Mouse (Mus musculus) limb, embryonic 11.5 days (tissue): Measurements from ENCODE around the gene Xxylt1. TPM values are rescaled to one million over a fixed set of nuclear protein-coding genes. Genes with fewer than 3 reads are reported as not detected.

Experiments
- ATAC-seq: fragments of 200-750 bp; cut with Nextera tagmentation; 2 replicates; pipeline ENCODE4 v1.8.0; 2017; ENCODE audit warnings: low read depth; ENCODE audit not compliant: insufficient number of reproducible peaks, low FRiP score, low TSS enrichment
- DNase-seq: peaks from one replicate; pipeline ENCODE4 v3.0.0-alpha.2; 2015; ENCODE audit warnings: low spot score
- H3K27ac ChIP-seq: fragments of 300-500 bp; sonication (generic); replicated peaks from 2 replicates; pipeline ENCODE4 v1.5.1; 2014; ENCODE audit warnings: low read depth, mild to moderate bottlenecking, low read length
- H3K27me3 ChIP-seq: fragments of 300-500 bp; sonication (generic); 2 replicates; pipeline ENCODE4 v1.6.1; 2014; ENCODE audit warnings: mild to moderate bottlenecking, low read length, mixed read lengths; ENCODE audit not compliant: control insufficient read depth, insufficient read depth
- H3K36me3 ChIP-seq: fragments of 300-500 bp; sonication (generic); 2 replicates; pipeline ENCODE4 v1.6.1; 2014; ENCODE audit warnings: mild to moderate bottlenecking, low read length, moderate library complexity, mixed read lengths; ENCODE audit not compliant: control insufficient read depth, insufficient read depth
- H3K4me1 ChIP-seq: fragments of 300-500 bp; sonication (generic); 2 replicates; pipeline ENCODE4 v1.6.1; 2014; ENCODE audit warnings: low read length, mixed read lengths; ENCODE audit not compliant: control insufficient read depth, insufficient read depth
- H3K4me2 ChIP-seq: fragments of 300-500 bp; sonication (generic); 2 replicates; pipeline ENCODE4 v1.6.1; 2014; ENCODE audit warnings: low read depth, mild to moderate bottlenecking, moderate library complexity; ENCODE audit not compliant: severe bottlenecking
- H3K4me3 ChIP-seq: fragments of 300-500 bp; sonication (generic); 2 replicates; pipeline ENCODE4 v1.5.1; 2014; ENCODE audit warnings: low read depth, low read length
- H3K9ac ChIP-seq: fragments of 300-500 bp; sonication (generic); 2 replicates; pipeline ENCODE4 v1.6.1; 2014; ENCODE audit warnings: mild to moderate bottlenecking, low read length
- H3K9me3 ChIP-seq: fragments of 300-500 bp; sonication (generic); 2 replicates; pipeline ENCODE4 v1.6.1; 2016; ENCODE audit warnings: low read length; ENCODE audit not compliant: control insufficient read depth
- WGBS: fragments of 180-500 bp; shearing (Covaris S2); extraction: QIAGEN DNeasy Blood & Tissue Kit; methylation state at CpG from one replicate; pipeline ENCODE4 v1.1.7; 2014; 5-methylcytosine and 5-hydroxymethylcytosine counted together
- polyA plus RNA-seq: library from polyadenylated mRNA; unstranded; fragments of >200 nt; fragmentation: Nextera tagmentation; extraction: Ambion mirVana; gene quantifications from 2 replicates; pipeline ENCODE4 v1.2.1, GENCODE M21; 2014

The Xxylt1 gene
- polyA plus RNA-seq, result 16.2 and 19.4 TPM in 2 replicates

GRCm38 (mm10) chr16:31081125-31081664 is at the start of gene Xxylt1:
TSS of gene Xxylt1 (minus strand) at chr16:31081432.
- peak within 1 kb of the TSS; percentile 70 for H3K4me3 ChIP-seq
- 1% methylated on average over 54 of the region's 54 CpGs for WGBS
- ATAC-seq, result peak; percentile 98
- H3K4me2 ChIP-seq, result peak within 1 kb of the TSS; percentile 100
- H3K27ac ChIP-seq, result peak within 1 kb of the TSS; percentile 77; the same call in 1 of the 2 replicates
- H3K36me3 ChIP-seq, result no peaks in the 10 kb centered on the region
- H3K4me1 ChIP-seq, result peaks cover 9% of the 10 kb centered on the region; the same call in 1 of the 2 replicates
- peak within 1 kb of the TSS; percentile 76 for H3K9ac ChIP-seq
- no peaks in the 10 kb centered on the region for H3K9me3 ChIP-seq
- peak; percentile 94 for DNase-seq
- no peaks in the 10 kb centered on the region; the same call in 1 of the 2 replicates for H3K27me3 ChIP-seq

GRCm38 (mm10) chr16:31128116-31128515 is 46.9 kb upstream of the Xxylt1 start:
- Histone ChIP-seq H3K4me1 (peaks cover 9% of the 10 kb centered on the region), H3K27me3 (no peaks in the 10 kb centered on the region), H3K27ac (no peak overlapping the region), H3K9me3 (no peaks in the 10 kb centered on the region), H3K4me3 (no peak overlapping the region), H3K36me3 (no peaks in the 10 kb centered on the region), H3K9ac (no peak overlapping the region), H3K4me2 (no peak overlapping the region)
- no peak for DNase-seq
- 76% methylated on average over 5 of the region's 5 CpGs for WGBS
- ATAC-seq, result no peak

GRCm38 (mm10) chr16:31124991-31125390 is 43.8 kb upstream of the Xxylt1 start:
- H3K36me3 ChIP-seq, result no peaks in the 10 kb centered on the region
- 61% methylated on average over 5 of the region's 5 CpGs for WGBS
- no peak for ATAC-seq

GRCm38 (mm10) chr16:31121612-31122011 is 40.4 kb upstream of the Xxylt1 start:
- H3K27ac ChIP-seq, result no peak overlapping the region
- H3K9ac ChIP-seq, result no peak overlapping the region
- no peak overlapping the region for H3K4me2 ChIP-seq
- no peaks in the 10 kb centered on the region for H3K9me3 ChIP-seq
- no peaks in the 10 kb centered on the region for H3K27me3 ChIP-seq
- no peak for ATAC-seq
- H3K36me3 ChIP-seq, result no peaks in the 10 kb centered on the region
- no peaks in the 10 kb centered on the region for H3K4me1 ChIP-seq
- no peak overlapping the region for H3K4me3 ChIP-seq
- 92% methylated on average over 6 of the region's 6 CpGs for WGBS
- DNase-seq, result no peak

More at GRCm38 (mm10) chr16:31124991-31125390, 43.8 kb upstream of the Xxylt1 start:
- no peak overlapping the region for H3K27ac ChIP-seq
- no peak overlapping the region for H3K4me2 ChIP-seq
- no peak overlapping the region for H3K4me3 ChIP-seq
- H3K9ac ChIP-seq, result no peak overlapping the region
- H3K9me3 ChIP-seq, result no peaks in the 10 kb centered on the region
- H3K4me1 ChIP-seq, result no peaks in the 10 kb centered on the region
- no peaks in the 10 kb centered on the region for H3K27me3 ChIP-seq
- no peak for DNase-seq

- H3K36me3 ChIP-seq, result peaks cover 8% of the 10 kb centered on the region
- H3K9me3 ChIP-seq, result no peaks in the 10 kb centered on the region
- ATAC-seq, result no peak
These were observed 32.4 kb upstream of the Xxylt1 start for GRCm38 (mm10) chr16:31113596-31113995.

GRCm38 (mm10) chr16:31101352-31101751 is 20.1 kb upstream of the Xxylt1 start:
- H3K27me3 ChIP-seq, result no peaks in the 10 kb centered on the region
- no peak overlapping the region for H3K4me3 ChIP-seq
- DNase-seq, result no peak
- no peaks in the 10 kb centered on the region for H3K9me3 ChIP-seq
- no peaks in the 10 kb centered on the region for H3K36me3 ChIP-seq
- no peak overlapping the region for H3K4me2 ChIP-seq
- no peaks in the 10 kb centered on the region for H3K4me1 ChIP-seq
- H3K27ac ChIP-seq, result no peak overlapping the region
- no peak overlapping the region for H3K9ac ChIP-seq
- 93% methylated on average over 2 of the region's 2 CpGs for WGBS
- no peak for ATAC-seq

More at GRCm38 (mm10) chr16:31113596-31113995, 32.4 kb upstream of the Xxylt1 start:
- Histone ChIP-seq H3K4me3 (no peak overlapping the region), H3K9ac (no peak overlapping the region), H3K4me1 (no peaks in the 10 kb centered on the region), H3K27me3 (no peaks in the 10 kb centered on the region), H3K4me2 (no peak overlapping the region), H3K27ac (no peak overlapping the region)
- no peak for DNase-seq

GRCm38 (mm10) chr16:31099906-31100305 is 18.7 kb upstream of the Xxylt1 start:
- DNase-seq (no peak), ATAC-seq (no peak)
- no peaks in the 10 kb centered on the region for H3K27me3 ChIP-seq
- H3K9me3 ChIP-seq, result no peaks in the 10 kb centered on the region
- no peak overlapping the region for H3K4me2 ChIP-seq
- H3K27ac ChIP-seq, result no peak overlapping the region
- no peaks in the 10 kb centered on the region for H3K4me1 ChIP-seq
- no peaks in the 10 kb centered on the region for H3K36me3 ChIP-seq
- WGBS, result 85% methylated on average over 1 of the region's 1 CpGs
- H3K9ac ChIP-seq, result no peak overlapping the region
- H3K4me3 ChIP-seq, result no peak overlapping the region

- Histone ChIP-seq H3K27ac (no peak overlapping the region), H3K4me2 (no peak overlapping the region), H3K27me3 (no peaks in the 10 kb centered on the region), H3K4me1 (no peaks in the 10 kb centered on the region), H3K4me3 (no peak overlapping the region), H3K9me3 (no peaks in the 10 kb centered on the region), H3K36me3 (no peaks in the 10 kb centered on the region), H3K9ac (no peak overlapping the region)
- ATAC-seq (no peak), DNase-seq (no peak)
- WGBS, result 87% methylated on average over 6 of the region's 6 CpGs
These were observed 12.8 kb upstream of the Xxylt1 start for GRCm38 (mm10) chr16:31094036-31094435.

- Histone ChIP-seq H3K9ac (no peak overlapping the region), H3K9me3 (no peaks in the 10 kb centered on the region)
- no peak for DNase-seq
These were observed 12.0 kb upstream of the Xxylt1 start for GRCm38 (mm10) chr16:31093186-31093585.

More at GRCm38 (mm10) chr16:31093186-31093585, 12.0 kb upstream of the Xxylt1 start:
- Histone ChIP-seq H3K4me3 (no peak overlapping the region), H3K27me3 (no peaks in the 10 kb centered on the region), H3K36me3 (no peaks in the 10 kb centered on the region), H3K27ac (no peak overlapping the region), H3K4me2 (no peak overlapping the region), H3K4me1 (no peaks in the 10 kb centered on the region)
- ATAC-seq, result no peak
- 59% methylated on average over 9 of the region's 9 CpGs for WGBS
